Mouse (Mus musculus) adrenal gland, postnatal 10 days (tissue): ENCODE results near the gene Hist1h3d. TPM values are rescaled to one million over a fixed set of nuclear protein-coding genes. Genes with fewer than 3 reads are reported as not detected.

ENCODE experiments used
- DNase-seq: peaks from one replicate; pipeline ENCODE4 v3.0.0; 2021; ENCODE audit warnings: mixed read lengths
- microRNA-seq: library from miRNA; unstranded; fragments of <30 nt; microRNA quantifications from one replicate; pipeline ENCODE4 v1.2.0, GENCODE M21; 2021
- total RNA-seq, 2 experiments: library from RNA; stranded (reverse); gene quantifications; 2 replicates each; pipeline ENCODE4 v1.2.3; 2021

Hist1h3d gene
- total RNA-seq, 2 experiments from 2014 or later, result 38.0 to 43.5 TPM

- peak; percentile 82 for DNase-seq
These were observed 46.1 kb downstream of the Hist1h3d start for GRCm38 (mm10) chr13:23621532-23622174.

- peak; percentile 97 for DNase-seq
These were observed 46.7 kb downstream of the Hist1h3d start, which contains the start of gene Hist1h1e for GRCm38 (mm10) chr13:23622175-23622671. Gene Hist1h1e, minus strand, starts transcription at chr13:23622558.

GRCm38 (mm10) chr13:23622861-23623450 is 47.4 kb downstream of the Hist1h3d start:
- peak; percentile 13 for DNase-seq

Small RNA genes within 50 kb of the gene (microRNA-seq; reads per million reads assigned to microRNA genes)
- gene Gm44297 (not detected), gene Gm44359 (not detected), gene Gm44394 (1.8 reads per million)

Other genes starting within 250 kb of the Hist1h3d start
- 10 to 100 TPM; 18.9 to 26.9 TPM for gene Zfp322a, start 206.6 kb upstream of the Hist1h3d start, total RNA-seq
- 1 to 10 TPM; 6.1 to 7.1 TPM for gene Abt1, start 151.9 kb upstream of the Hist1h3d start, total RNA-seq
- gene Btn1a1, start 109.9 kb upstream of the Hist1h3d start, total RNA-seq, result under 1 TPM in 1 of 2 experiments, not detected in 1; 0.55 TPM
- gene Btn2a2, start 86.9 kb upstream of the Hist1h3d start, total RNA-seq, result not detected
- 1,000 to 10,000 TPM in 1 of 2 experiments, 100 to 1,000 TPM in 1; 930 to 1,063 TPM for gene Hist1h4h, start 44.7 kb upstream of the Hist1h3d start, total RNA-seq
- 100 to 1,000 TPM; 261 to 325 TPM for gene Hist1h2af, start 41.9 kb upstream of the Hist1h3d start, total RNA-seq
- gene Hist1h3g, start 40.3 kb upstream of the Hist1h3d start, total RNA-seq, result 10 to 100 TPM; 76.3 to 91.7 TPM
- gene Hist1h2bh, start 32.4 kb upstream of the Hist1h3d start, total RNA-seq, result 10 to 100 TPM; 20.9 to 25.4 TPM
- gene Hist1h3f, start 31.7 kb upstream of the Hist1h3d start, total RNA-seq, result 100 to 1,000 TPM in 1 of 2 experiments, 10 to 100 TPM in 1; 93.2 to 104 TPM
- 100 to 1,000 TPM; 529 to 619 TPM for gene Hist1h4f, start 24.1 kb upstream of the Hist1h3d start, total RNA-seq
- gene Hist1h1d, start 22.5 kb upstream of the Hist1h3d start, total RNA-seq, result 10 to 100 TPM; 27.8 to 32.6 TPM
- 100 to 1,000 TPM; 246 to 271 TPM for gene Hist1h3e, start 13.4 kb upstream of the Hist1h3d start, total RNA-seq
- 10 to 100 TPM; 54.9 to 55.0 TPM for gene Hist1h2ae, start 4.5 kb upstream of the Hist1h3d start, total RNA-seq
- gene Hist1h2bg, start 4.4 kb upstream of the Hist1h3d start, total RNA-seq, result 100 to 1,000 TPM; 395 to 462 TPM
- 100 to 1,000 TPM; 168 to 215 TPM for gene Hist1h2bf, start 1.6 kb upstream of the Hist1h3d start, total RNA-seq
- 10 to 100 TPM; 47.4 to 49.2 TPM for gene Hist1h2ad, start 1.4 kb upstream of the Hist1h3d start, total RNA-seq
- 100 to 1,000 TPM; 294 to 310 TPM for gene Hist1h4d, start 5.8 kb downstream of the Hist1h3d start, total RNA-seq
- gene Hist1h2be, start 45.4 kb downstream of the Hist1h3d start, total RNA-seq, result 10 to 100 TPM; 27.7 to 32.2 TPM
- gene Hist1h1e, start 46.8 kb downstream of the Hist1h3d start, total RNA-seq, result 100 to 1,000 TPM; 180 to 217 TPM
- 1 to 10 TPM; 8.3 to 9.7 TPM for gene Hist1h2ac, start 108.2 kb downstream of the Hist1h3d start, total RNA-seq
- gene Hist1h2bc, start 108.4 kb downstream of the Hist1h3d start, total RNA-seq, result 10 to 100 TPM; 76.4 to 77.6 TPM
- under 1 TPM; 0.69 to 0.88 TPM for gene Hist1h1t, start 120.1 kb downstream of the Hist1h3d start, total RNA-seq
- 100 to 1,000 TPM; 175 to 199 TPM for gene Hist1h4c, start 122.7 kb downstream of the Hist1h3d start, total RNA-seq
- gene Hfe, start 135.1 kb downstream of the Hist1h3d start, total RNA-seq, result 10 to 100 TPM; 23.3 to 31.0 TPM
- gene Hist1h1c, start 163.0 kb downstream of the Hist1h3d start, total RNA-seq, result 100 to 1,000 TPM; 366 to 432 TPM
- 100 to 1,000 TPM; 127 to 144 TPM for gene Hist1h3c, start 169.8 kb downstream of the Hist1h3d start, total RNA-seq
- gene Hist1h2bb, start 171.0 kb downstream of the Hist1h3d start, total RNA-seq, result 100 to 1,000 TPM; 173 to 206 TPM
- 100 to 1,000 TPM; 281 to 334 TPM for gene Hist1h2ab, start 175.4 kb downstream of the Hist1h3d start, total RNA-seq
- 100 to 1,000 TPM; 390 to 424 TPM for gene Hist1h3b, start 176.5 kb downstream of the Hist1h3d start, total RNA-seq
- 100 to 1,000 TPM; 282 to 291 TPM for gene Hist1h4b, start 181.2 kb downstream of the Hist1h3d start, total RNA-seq
- gene Hist1h4a, start 185.5 kb downstream of the Hist1h3d start, total RNA-seq, result 100 to 1,000 TPM; 238 to 251 TPM
- 100 to 1,000 TPM; 258 to 301 TPM for gene Hist1h3a, start 186.6 kb downstream of the Hist1h3d start, total RNA-seq
- 100 to 1,000 TPM; 231 to 274 TPM for gene Hist1h1a, start 187.9 kb downstream of the Hist1h3d start, total RNA-seq
- not detected for gene Trim38, start 194.2 kb downstream of the Hist1h3d start, total RNA-seq
- 10 to 100 TPM; 16.2 to 33.8 TPM for gene Slc17a2, start 231.2 kb downstream of the Hist1h3d start, total RNA-seq